Mouse (Mus musculus): ENCODE data around the gene Ntrk2.

Gene Ntrk2

DNA sequence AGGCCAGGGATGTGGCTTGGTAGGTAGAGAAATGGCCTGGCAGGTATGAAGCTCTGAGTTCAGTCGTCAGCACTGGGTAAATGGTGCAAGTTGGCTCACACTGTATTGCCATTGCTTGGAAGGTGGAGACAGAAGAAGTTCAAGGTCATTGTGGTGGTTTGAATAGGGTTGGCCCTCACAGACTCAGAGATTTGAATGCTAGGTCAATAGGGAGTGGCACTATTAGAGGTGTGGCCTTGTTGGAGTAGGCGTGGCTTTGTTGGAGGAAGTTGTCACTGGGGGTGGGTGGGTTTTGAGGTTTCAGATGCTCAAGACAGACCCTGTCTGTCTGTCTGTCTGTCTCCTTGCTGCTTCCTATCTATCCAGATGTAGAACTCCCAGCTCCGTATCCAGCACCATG lies 159.5 kb downstream of the Ntrk2 start:
- DNase-seq (ENCODE audit: low spot score in 2 of 2) = no peak

DNA sequence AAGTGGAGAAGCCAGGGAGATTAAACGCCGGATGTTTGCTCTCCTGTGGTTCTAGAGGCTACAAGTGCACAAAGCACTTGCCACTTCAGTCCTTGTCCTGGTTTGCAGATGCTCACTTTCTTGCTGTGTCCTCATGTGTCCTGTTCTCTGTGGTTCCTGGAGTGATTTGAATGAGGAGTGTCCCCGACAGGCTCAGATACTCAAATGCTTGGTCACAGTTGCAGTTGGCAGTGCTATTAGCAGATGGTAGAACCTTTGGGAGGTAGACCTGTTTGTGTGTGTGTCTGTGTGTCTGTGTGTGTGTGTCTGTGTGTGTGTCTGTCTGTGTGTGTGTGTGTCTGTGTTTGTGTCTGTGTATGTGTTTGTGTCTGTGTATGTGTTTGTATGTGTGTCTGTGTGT lies 160.1 kb downstream of the Ntrk2 start:
- no peak for DNase-seq (ENCODE audit: low spot score in 2 of 2)

DNA sequence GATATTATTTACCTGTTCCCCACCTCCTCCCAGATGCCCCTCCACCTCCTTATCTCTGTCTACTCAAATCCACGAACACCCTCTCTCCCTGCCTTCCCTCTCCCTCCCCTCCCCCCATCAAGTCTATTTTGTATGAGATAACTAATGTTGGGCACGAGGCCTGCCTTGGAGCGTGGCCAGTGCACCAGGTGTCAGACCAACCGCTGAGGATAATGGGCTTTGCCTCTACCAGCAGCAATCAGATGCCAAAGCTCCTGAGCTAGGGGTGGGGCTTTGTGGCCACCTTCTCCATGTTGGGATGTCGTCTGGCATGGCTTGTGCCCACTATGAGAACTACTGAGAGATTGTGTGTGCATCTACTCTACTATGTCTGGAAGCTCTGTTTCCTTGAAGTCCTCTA lies 161.8 kb downstream of the Ntrk2 start:
- DNase-seq (ENCODE audit: low spot score in 2 of 2) = no peak

DNA sequence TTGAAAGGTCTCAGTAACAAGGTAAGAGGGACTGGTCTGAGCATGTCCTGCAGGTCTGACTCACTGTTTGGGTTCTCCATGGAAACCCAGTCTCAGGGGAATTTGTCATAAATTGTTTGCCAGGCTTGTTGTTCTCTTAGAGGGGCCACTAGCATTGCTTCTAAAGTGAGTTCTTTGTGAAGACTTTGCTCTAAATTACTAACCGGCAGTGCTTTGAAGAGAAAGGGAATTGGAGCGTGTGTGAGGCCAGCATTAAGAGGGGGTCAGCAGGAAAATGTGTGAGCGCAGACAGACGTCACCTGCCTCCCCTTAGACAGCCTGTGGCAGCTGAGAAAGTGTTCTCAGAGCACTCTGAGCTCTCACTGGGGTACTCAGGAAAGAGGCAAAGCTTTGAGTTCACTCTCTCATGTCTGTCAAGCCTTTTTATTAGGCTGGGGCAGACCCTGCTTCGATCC lies 165.1 kb downstream of the Ntrk2 start:
- no peak for DNase-seq (ENCODE audit: low spot score in 2 of 2)

DNA sequence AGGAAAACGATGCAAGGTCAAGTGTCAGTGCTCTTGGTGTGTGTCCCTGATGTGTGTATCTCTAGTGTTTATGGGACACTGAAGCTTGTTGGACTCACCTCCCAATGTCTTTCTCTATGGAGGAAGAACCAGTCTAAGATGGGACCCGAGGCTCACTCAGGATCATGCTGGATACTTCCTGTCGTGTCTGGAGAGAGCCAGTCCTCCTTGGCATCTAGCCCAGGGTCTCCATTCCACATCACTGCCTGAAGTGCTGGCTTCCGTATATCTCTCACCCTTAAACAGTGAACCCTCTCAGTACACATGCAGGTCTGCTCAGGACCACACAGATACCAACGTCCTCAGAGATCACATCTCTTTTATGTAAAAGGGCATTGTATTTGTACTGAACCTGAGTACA lies 166.1 kb downstream of the Ntrk2 start:
- no peak for DNase-seq (ENCODE audit: low spot score in 2 of 2)

DNA sequence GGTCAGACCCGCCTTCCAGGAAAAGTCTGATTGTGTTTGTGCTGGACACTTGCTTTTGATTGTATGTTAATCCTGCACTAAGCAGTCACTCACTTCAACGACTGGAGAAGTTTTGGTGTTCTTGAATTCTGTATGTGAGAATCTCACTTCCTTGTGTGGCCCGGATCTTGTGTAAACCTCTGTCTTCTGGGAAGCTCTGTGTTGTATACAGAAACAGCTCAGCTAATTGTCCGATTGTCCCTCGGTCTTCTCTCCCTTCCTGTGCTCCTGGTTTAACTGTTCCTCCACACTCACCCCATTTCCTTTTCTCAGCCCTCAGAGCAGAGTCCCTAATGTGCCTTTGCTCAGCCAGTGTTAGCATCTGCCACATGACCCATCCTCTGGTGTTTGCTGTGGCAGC lies 190.1 kb downstream of the Ntrk2 start:
- DNase-seq (ENCODE audit: low spot score in 2 of 2) = no peak

DNA sequence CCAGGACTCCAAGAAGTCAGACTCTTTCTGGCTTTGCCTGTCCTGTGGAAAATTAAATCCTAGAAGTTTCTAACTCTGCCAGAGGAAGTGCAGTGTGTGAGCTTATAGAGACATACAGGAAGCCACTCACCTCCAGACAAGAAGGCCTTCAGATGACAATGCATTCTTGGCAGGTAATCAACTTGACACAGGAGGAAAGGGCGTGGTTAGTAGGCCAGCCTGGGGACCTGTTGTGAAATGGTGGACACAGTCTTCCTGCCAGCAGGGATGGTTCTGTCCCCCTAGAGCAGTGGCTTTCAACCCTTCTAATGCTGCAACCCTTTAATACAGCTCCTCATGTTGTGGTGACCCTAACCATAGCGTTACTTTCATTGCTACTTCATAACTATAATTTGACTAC lies 191.4 kb downstream of the Ntrk2 start:
- DNase-seq (ENCODE audit: low spot score in 2 of 2) = no peak

DNA sequence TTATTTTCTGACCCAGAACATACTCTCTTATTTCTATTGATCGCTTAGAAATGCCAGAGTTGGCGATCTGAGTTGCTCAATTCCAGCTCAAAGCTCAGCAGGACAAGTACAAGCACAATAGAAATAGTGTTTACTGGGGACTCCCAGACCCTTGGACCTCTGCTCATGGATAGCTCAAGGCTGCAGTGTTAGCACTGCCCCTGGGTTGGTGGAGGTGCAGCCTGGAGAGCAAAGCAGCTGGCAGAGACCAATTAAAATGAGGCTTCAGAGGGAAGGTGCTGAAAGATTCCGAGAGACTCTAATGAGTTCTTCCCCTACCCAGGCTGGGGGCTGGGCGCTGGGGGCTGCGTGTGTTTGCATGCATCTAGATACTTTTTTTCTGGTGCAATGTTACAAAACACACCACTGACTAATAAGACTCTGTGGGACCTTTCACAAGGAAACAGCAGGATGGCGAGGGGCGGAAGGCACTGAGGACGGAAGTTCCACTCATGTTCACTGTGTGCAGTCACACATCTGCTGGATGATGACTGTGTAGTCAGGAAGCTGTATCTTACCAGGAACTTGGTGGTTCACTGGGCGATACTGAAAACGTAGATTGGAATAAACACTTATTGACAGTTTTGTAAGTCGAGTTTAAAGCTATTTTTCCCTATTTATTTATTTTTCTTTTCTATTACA lies 193.1 kb downstream of the Ntrk2 start:
- DNase-seq (ENCODE audit: low spot score in 2 of 2) = no peak

DNA sequence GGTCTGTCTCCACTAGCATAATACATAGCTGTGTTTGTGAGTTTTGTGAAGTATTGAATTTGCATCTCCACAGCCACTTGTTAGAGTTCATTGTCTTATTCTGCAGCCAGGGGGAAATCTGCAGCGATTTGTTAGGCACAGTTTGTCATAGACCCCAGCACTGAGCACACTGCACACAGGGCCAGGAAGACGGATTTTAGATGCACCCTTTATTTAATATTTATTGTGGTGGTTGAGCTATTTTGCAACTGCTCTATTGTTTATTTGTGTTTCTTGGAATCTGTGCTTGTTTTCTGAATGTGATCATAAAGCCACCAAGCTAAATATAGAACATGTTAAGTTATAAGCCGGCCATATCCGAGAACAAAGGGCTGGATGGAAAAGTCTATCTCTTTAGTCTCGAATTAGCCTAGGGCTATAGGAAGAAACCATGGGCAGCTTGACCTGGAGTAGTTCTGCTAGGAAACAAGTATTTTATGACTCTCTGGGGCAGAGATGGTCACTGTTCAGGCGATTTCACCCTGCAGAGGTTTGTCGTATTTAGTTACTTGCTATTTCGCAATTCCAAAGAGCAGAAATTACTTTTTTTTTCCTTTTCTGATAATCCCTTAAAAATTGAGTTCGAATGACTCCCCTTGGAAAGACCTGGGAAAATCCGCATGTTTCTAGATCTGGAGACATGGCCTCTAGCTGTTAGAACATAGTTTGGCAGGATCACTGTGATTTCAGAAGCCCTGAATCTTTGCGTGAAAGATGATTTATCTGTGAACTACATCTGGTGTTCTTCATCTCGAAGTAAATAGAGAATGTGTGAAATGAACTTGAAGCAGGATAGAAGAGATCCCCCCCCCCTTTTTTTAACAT lies 196.8 kb downstream of the Ntrk2 start:
- DNase-seq (ENCODE audit: low spot score in 2 of 2) = no peak

DNA sequence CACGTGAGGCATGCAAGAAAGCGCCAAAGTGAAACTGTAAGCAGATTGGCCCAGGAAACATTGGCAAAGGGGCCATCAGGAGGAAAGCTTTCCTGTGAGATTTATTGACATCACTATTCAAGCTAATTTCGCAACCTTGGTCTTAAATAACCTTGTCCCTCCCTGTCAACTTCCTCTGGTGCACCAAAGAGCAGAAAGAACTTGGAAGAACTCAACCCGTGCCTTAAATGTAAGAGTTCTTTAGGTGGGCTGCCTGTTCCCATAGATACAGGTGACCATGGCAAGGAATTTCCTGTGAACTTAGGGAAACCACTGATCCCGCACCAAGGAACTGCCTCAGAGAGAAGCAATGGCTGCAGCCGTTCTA lies 197.4 kb downstream of the Ntrk2 start:
- no peak for DNase-seq (ENCODE audit: low spot score in 2 of 2)

DNA sequence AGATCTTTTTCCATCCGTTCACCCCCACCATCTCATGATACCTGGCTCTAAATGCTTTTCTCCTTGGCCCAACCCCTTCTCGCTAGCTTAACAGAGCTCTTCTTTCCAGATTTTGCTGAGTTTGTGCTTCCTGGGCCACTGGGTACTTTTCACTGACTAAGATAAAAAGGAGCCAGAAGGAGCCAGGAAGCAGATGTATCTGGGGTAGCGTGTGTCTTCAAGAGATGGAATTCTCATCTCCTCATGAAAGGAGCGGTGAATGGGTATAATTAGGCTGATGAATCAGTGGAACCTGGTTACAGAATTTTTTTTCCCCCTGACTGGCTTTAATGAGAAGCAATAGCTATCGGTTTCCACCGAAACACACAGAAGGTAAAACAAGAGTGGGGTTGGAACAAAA lies 198.2 kb downstream of the Ntrk2 start:
- DNase-seq (ENCODE audit: low spot score in 2 of 2) = no peak

DNA sequence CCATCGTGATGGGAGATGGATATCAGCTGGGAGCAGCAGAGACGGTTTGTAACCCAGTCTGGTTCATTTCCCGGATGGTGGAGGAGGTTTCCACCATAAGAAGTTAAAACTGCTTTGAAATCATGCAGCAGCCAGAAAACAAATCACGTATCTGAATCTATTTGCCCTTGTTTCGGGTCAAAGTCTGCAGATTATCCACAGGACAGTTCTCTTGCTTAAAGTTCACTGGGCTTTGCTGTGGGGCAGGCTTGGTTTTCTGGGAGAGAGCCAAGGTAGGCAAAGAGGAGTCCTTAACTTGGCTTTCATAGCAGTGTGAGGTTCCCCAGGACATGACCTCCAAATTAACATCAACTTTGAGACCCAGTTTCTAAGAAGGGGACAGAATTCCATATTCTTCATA lies 203.5 kb downstream of the Ntrk2 start:
- no peak for DNase-seq (ENCODE audit: low spot score in 2 of 2)

DNA sequence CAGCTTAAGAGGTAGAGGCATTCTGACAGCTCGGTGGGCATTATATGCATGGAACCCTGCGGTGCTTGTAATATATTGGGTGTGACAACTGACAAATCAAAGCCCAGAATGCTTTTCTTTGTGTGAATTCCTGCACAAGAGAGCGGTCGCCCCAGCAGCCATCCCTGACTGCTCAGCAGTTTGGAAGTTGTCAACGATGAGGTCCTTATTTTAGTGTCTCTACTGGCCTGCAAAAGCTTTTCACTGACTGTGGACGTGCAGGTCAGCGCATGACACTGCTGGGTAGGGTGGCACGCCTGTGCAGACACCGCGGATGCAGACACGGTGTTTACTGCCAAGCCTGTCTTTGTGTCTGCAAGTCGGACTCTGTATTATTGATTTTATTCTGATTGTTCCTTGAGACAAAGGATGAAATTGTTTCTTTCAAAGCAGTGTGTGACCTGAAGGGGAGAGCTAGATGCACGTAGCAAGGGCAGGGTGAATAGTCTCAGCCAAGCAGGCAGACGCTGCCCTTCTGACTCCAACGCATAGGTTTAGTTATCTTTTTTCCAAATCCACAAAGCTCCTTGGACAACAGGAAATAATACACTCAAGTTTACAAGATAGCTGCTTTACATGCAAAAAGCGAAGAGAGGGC lies 204.6 kb downstream of the Ntrk2 start:
- DNase-seq (ENCODE audit: low spot score in 2 of 2) = no peak

DNA sequence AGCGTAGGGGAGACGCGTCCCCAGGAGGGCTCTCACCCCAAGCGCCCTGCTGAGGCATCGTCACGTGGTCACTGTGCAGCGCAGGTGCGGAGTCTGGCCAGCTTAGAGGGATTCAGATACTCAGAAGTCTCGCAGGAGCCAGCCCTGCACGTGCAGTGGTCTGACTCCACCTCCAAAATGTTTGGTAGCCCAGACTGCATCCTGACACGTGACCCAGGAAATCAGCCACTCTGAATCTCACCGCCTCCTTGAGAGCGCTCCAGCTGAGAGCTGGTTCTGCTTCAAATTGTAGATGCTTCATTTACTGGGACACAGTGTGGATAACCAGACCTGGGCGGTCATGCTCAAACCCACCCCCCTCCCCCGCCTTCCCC lies 205.1 kb downstream of the Ntrk2 start:
- peak; percentile 76 to 81 for DNase-seq (ENCODE audit: low spot score in 2 of 2)

DNA sequence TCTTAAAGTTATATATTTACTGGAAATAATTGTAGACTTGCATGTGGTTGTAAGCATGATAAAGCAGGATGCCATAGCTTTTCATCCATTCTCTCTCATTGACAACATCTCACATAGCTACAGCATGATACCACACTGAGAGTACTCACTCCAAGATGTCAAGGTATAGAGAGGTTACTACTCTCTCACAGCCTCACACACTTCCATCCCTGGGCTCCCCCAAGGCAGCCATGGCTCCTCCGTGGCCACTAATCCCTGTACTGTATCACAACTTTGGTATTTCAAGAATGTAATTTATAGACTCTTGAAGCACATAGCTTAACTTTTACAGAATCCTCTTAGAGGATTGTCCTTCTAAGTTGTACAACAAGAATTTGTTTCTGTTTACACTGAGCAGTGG lies 209.0 kb downstream of the Ntrk2 start:
- DNase-seq (ENCODE audit: low spot score in 2 of 2) = no peak

DNA sequence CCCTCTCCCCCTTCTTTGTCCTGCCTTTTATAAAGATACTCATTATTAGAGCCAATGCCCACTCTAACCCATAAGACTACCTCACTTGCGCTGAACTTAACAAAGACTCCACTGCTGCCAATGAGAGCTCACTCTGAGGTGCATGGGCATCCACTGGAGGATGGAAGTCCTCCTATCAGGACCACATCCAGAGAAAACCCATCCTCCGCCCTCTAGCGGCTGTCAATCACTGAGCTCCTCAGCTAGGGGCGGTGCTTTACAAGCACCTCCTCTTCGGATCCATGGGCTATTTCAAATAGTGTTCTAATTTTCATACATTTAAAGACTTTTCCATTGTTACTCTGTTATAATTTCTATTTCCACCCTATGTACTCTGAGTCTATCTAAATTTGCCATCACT lies 210.8 kb downstream of the Ntrk2 start:
- no peak for DNase-seq (ENCODE audit: low spot score in 2 of 2)

DNA sequence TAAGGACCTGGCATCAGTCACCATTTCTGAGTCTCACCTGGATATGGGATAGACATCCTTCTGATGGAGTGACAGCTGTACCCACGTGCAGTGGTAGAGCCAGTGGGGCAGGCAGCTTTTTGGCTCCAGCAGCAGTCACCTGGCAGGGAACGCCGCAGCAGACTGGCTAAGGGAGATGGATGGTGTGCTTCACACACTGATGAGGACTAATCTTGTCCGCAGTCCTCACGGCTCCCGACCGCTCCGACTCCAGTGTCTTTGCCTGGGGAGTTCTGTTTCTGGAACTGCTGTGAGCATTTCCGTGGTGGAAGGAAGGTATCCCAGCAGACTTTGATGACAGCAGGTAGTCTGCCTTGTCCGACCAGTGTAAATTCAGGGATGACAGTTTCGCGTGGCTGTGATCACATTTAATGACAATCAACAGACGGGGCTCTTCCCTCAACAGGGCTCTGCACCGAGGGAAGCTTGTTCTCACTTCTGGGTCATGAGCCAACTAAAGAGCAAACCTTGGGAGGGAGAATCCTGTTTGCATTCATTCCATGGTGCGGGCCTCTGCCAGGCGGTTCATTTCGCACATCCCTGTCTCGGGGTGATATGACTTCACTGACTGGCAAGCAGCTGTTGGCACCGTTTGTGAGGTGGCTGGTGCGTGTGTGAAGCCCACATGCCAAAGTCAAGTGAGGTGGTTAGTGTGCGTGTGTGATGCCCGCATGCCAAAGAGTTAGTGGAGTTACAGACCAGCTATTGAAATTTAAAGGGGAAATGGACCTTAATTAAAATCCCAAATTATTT lies 216.1 kb downstream of the Ntrk2 start:
- DNase-seq (ENCODE audit: low spot score in 2 of 2) = no peak

DNA sequence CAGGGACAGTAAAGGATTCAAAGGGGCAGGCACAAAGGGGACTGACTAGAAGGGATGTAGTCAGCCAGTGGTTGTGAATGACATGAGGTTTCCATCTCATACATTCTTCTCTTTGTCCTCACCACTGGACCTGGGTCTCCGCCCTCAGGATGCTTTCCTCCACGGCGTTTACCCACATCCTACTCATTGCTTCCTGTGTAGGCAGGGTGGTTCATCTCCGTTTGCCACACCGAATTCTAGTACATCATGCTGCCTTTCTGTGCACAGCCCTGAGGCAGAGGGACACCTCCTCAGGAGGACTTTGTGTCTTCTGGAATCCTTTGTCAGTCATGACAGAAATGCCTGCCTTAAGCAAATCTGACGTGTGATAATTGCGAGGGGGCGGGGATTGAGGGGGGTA lies 219.3 kb downstream of the Ntrk2 start:
- DNase-seq (ENCODE audit: low spot score in 2 of 2) = no peak

DNA sequence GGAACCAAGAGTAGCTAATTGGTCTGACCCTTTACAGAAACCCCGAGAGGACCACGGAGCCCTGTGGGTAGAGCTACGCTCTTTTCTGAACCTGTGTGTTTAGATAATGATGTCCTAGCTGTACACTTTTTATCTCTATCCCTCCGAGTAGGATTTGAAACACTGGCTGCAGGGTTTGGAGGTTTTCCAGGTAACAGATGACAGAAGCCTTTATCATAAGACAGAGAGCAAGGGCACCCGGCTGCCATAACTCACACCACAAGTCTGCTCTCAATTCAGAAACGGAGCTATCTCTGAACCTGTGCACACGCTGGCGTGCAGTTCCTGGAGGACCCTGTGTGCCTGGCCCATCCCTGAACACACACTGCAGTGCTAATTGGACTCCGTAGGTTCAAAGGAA lies 221.1 kb downstream of the Ntrk2 start:
- no peak for DNase-seq (ENCODE audit: low spot score in 2 of 2)

DNA sequence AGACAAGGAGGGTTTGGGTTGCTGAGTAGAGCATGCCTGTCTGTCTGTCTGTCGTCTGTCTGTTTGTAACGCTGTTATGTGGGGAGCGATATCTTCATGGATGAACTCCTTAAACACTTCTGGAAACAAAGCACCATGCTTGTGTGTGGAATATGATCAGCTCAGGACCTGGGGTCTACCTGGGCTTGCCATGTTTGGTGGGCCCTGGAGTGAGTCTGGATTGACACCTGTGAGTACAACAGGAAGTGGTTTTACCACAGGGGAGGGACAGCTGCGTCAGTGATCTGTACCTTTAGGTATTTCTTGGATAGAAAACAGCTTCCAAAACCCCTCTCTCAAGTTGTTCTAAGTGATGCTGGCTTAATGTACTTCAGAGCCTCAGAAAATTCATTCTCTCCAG lies 222.2 kb downstream of the Ntrk2 start:
- no peak for DNase-seq (ENCODE audit: low spot score in 2 of 2)

DNA sequence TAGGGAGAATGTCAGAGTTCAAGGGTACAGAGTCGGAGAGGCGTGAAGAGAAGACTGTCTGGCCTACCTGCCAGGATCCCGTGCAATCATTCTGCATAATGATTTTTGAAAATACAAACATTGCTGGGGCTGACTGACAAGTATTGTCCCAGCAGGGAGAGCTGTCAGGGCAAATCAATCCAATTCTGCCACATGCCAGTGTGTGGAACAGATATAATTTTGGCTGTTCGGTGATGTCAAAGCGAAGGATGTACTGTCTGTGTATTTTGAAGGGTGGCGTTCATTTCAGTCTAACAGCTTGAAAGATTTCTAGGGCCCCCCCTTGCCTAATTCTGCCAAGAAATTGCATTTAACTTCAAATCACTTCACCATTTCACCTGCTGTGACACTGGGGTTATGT lies 224.2 kb downstream of the Ntrk2 start:
- DNase-seq (ENCODE audit: low spot score in 2 of 2) = no peak
